Mouse (Mus musculus): ENCODE data around the gene Tmc8. TPM values are rescaled to one million over a fixed set of nuclear protein-coding genes. Genes with fewer than 3 reads are reported as not detected.
"Not testable (repeated sequence)": the region's sequence is repeated elsewhere in the genome, so short reads cannot be mapped to it uniquely, and the experiment has no call there.

Tmc8 gene
- polyA plus RNA-seq, 1 experiment from 2014 or later = 0.76 TPM

GRCm38 (mm10) chr11:117832086-117832969, 50.5 kb downstream of the Tmc8 start:
- 17% methylated on average over 28 of the region's 28 CpGs for WGBS
- H3K9ac ChIP-seq (ENCODE audit: low read depth, low read length) = peak overlapping the region; percentile 47
- ATAC-seq = peak; percentile 70

GRCm38 (mm10) chr11:117833509-117833908, 51.6 kb downstream of the Tmc8 start:
- not testable (repeated sequence) for H3K36me3 ChIP-seq (ENCODE audit: control insufficient read depth, insufficient read depth, low read length); H3K27me3 ChIP-seq (replicated peaks; ENCODE audit: control insufficient read depth, insufficient read depth, low read length); H3K27ac ChIP-seq (ENCODE audit: low read depth, low read length); ATAC-seq; H3K9me3 ChIP-seq (ENCODE audit: control insufficient read depth, low read length); H3K4me2 ChIP-seq (ENCODE audit: low read length); H3K9ac ChIP-seq (ENCODE audit: low read depth, low read length); H3K4me3 ChIP-seq (ENCODE audit: low read length)
- H3K4me1 ChIP-seq (ENCODE audit: control insufficient read depth, insufficient read depth, low read depth, low read length) = peaks cover 13% of the 10 kb centered on the region
- 91% methylated on average over 4 of the region's 6 CpGs for WGBS

More at GRCm38 (mm10) chr11:117832086-117832969, 50.5 kb downstream of the Tmc8 start:
- no peaks in the 10 kb centered on the region for H3K9me3 ChIP-seq (ENCODE audit: control insufficient read depth, low read length)
- H3K4me3 ChIP-seq (ENCODE audit: low read length) = peak overlapping the region; percentile 44
- peak overlapping the region; percentile 59 for H3K4me2 ChIP-seq (ENCODE audit: low read length)
- peak overlapping the region; percentile 36; the same call in 1 of the 2 replicates for H3K27ac ChIP-seq (ENCODE audit: low read depth, low read length)
- H3K36me3 ChIP-seq (ENCODE audit: control insufficient read depth, insufficient read depth, low read length) = no peaks in the 10 kb centered on the region
- H3K27me3 ChIP-seq (replicated peaks; ENCODE audit: control insufficient read depth, insufficient read depth, low read length) = no peaks in the 10 kb centered on the region
- H3K4me1 ChIP-seq (ENCODE audit: control insufficient read depth, insufficient read depth, low read depth, low read length) = peaks cover 20% of the 10 kb centered on the region

- 92% methylated on average over 8 of the region's 8 CpGs for WGBS
- Histone ChIP-seq H3K27me3 (replicated peaks; ENCODE audit: control insufficient read depth, insufficient read depth, low read length) (no peaks in the 10 kb centered on the region), H3K4me2 (ENCODE audit: low read length) (no peak overlapping the region), H3K4me1 (ENCODE audit: control insufficient read depth, insufficient read depth, low read depth, low read length) (peaks cover 10% of the 10 kb centered on the region), H3K9me3 (ENCODE audit: control insufficient read depth, low read length) (no peaks in the 10 kb centered on the region), H3K36me3 (ENCODE audit: control insufficient read depth, insufficient read depth, low read length) (no peaks in the 10 kb centered on the region), H3K9ac (ENCODE audit: low read depth, low read length) (no peak overlapping the region), H3K4me3 (ENCODE audit: low read length) (no peak overlapping the region), H3K27ac (ENCODE audit: low read depth, low read length) (no peak overlapping the region)
- no peak for ATAC-seq
These were observed 52.2 kb downstream of the Tmc8 start for GRCm38 (mm10) chr11:117834086-117834485.

GRCm38 (mm10) chr11:117836306-117836705, 54.4 kb downstream of the Tmc8 start:
- Histone ChIP-seq H3K4me3 (ENCODE audit: low read length) (no peak overlapping the region), H3K27ac (ENCODE audit: low read depth, low read length) (no peak overlapping the region), H3K4me2 (ENCODE audit: low read length) (peak overlapping the region; percentile 50), H3K4me1 (ENCODE audit: control insufficient read depth, insufficient read depth, low read depth, low read length) (peaks cover 4% of the 10 kb centered on the region; the same call in 1 of the 2 replicates), H3K9me3 (ENCODE audit: control insufficient read depth, low read length) (no peaks in the 10 kb centered on the region), H3K36me3 (ENCODE audit: control insufficient read depth, insufficient read depth, low read length) (no peaks in the 10 kb centered on the region), H3K27me3 (replicated peaks; ENCODE audit: control insufficient read depth, insufficient read depth, low read length) (no peaks in the 10 kb centered on the region), H3K9ac (ENCODE audit: low read depth, low read length) (peak overlapping the region; percentile 18; the same call in 1 of the 2 replicates)
- 25% methylated on average over 13 of the region's 13 CpGs for WGBS
- ATAC-seq = 0 out of 2 replicates have a peak, but pooled peaks have one; percentile 31

- 91% methylated on average over 2 of the region's 2 CpGs for WGBS
- no peak for ATAC-seq
- no peak overlapping the region for H3K9ac ChIP-seq (ENCODE audit: low read depth, low read length)
- no peak overlapping the region for H3K27ac ChIP-seq (ENCODE audit: low read depth, low read length)
- no peaks in the 10 kb centered on the region for H3K27me3 ChIP-seq (replicated peaks; ENCODE audit: control insufficient read depth, insufficient read depth, low read length)
- H3K36me3 ChIP-seq (ENCODE audit: control insufficient read depth, insufficient read depth, low read length) = no peaks in the 10 kb centered on the region
- no peaks in the 10 kb centered on the region for H3K9me3 ChIP-seq (ENCODE audit: control insufficient read depth, low read length)
- H3K4me3 ChIP-seq (ENCODE audit: low read length) = no peak overlapping the region
- H3K4me1 ChIP-seq (ENCODE audit: control insufficient read depth, insufficient read depth, low read depth, low read length) = no peaks in the 10 kb centered on the region
- H3K4me2 ChIP-seq (ENCODE audit: low read length) = no peak overlapping the region
These were observed 56.7 kb downstream of the Tmc8 start for GRCm38 (mm10) chr11:117838572-117838971.

GRCm38 (mm10) chr11:117839021-117839420, 57.1 kb downstream of the Tmc8 start:
- H3K9me3 ChIP-seq (ENCODE audit: control insufficient read depth, low read length) = no peaks in the 10 kb centered on the region
- H3K36me3 ChIP-seq (ENCODE audit: control insufficient read depth, insufficient read depth, low read length) = no peaks in the 10 kb centered on the region
- no peak for ATAC-seq
- H3K27me3 ChIP-seq (replicated peaks; ENCODE audit: control insufficient read depth, insufficient read depth, low read length) = no peaks in the 10 kb centered on the region
- no peak overlapping the region for H3K4me2 ChIP-seq (ENCODE audit: low read length)
- no peaks in the 10 kb centered on the region for H3K4me1 ChIP-seq (ENCODE audit: control insufficient read depth, insufficient read depth, low read depth, low read length)
- 94% methylated on average over 1 of the region's 1 CpGs for WGBS
- H3K4me3 ChIP-seq (ENCODE audit: low read length) = no peak overlapping the region
- no peak overlapping the region for H3K27ac ChIP-seq (ENCODE audit: low read depth, low read length)
- no peak overlapping the region for H3K9ac ChIP-seq (ENCODE audit: low read depth, low read length)

GRCm38 (mm10) chr11:117840910-117841309, 59.0 kb downstream of the Tmc8 start:
- no peak overlapping the region for H3K4me3 ChIP-seq (ENCODE audit: low read length)
- H3K36me3 ChIP-seq (ENCODE audit: control insufficient read depth, insufficient read depth, low read length) = no peaks in the 10 kb centered on the region
- no peaks in the 10 kb centered on the region for H3K27me3 ChIP-seq (replicated peaks; ENCODE audit: control insufficient read depth, insufficient read depth, low read length)
- 48% methylated on average over 1 of the region's 1 CpGs for WGBS
- H3K27ac ChIP-seq (ENCODE audit: low read depth, low read length) = no peak overlapping the region
- no peak overlapping the region for H3K9ac ChIP-seq (ENCODE audit: low read depth, low read length)
- no peak overlapping the region for H3K4me2 ChIP-seq (ENCODE audit: low read length)
- ATAC-seq = no peak
- no peaks in the 10 kb centered on the region for H3K9me3 ChIP-seq (ENCODE audit: control insufficient read depth, low read length)
- H3K4me1 ChIP-seq (ENCODE audit: control insufficient read depth, insufficient read depth, low read depth, low read length) = no peaks in the 10 kb centered on the region

Other genes starting within 250 kb of the Tmc8 start
- gene Tnrc6c, start 127.8 kb upstream of the Tmc8 start, polyA plus RNA-seq (2015; fragmentation: Nextera tagmentation; extraction: Ambion mirVana) = 18.9 and 21.4 TPM in 2 replicates
- 6.4 and 6.6 TPM in 2 replicates for gene Tmc6, start 122 bp downstream of the Tmc8 start, polyA plus RNA-seq (2015; fragmentation: Nextera tagmentation; extraction: Ambion mirVana)
- not detected in 2 replicates for gene 6030468B19Rik, start 15.6 kb downstream of the Tmc8 start, polyA plus RNA-seq (2015; fragmentation: Nextera tagmentation; extraction: Ambion mirVana)
- 1.1 and 1.8 TPM in 2 replicates for gene Gm20708, start 27.6 kb downstream of the Tmc8 start, polyA plus RNA-seq (2015; fragmentation: Nextera tagmentation; extraction: Ambion mirVana)
- 17.4 and 20.9 TPM in 2 replicates for gene Syngr2, start 27.6 kb downstream of the Tmc8 start, polyA plus RNA-seq (2015; fragmentation: Nextera tagmentation; extraction: Ambion mirVana)
- gene Afmid, start 43.8 kb downstream of the Tmc8 start, polyA plus RNA-seq (2015; fragmentation: Nextera tagmentation; extraction: Ambion mirVana) = 7.0 and 8.5 TPM in 2 replicates
- gene Tk1, start 44.0 kb downstream of the Tmc8 start, polyA plus RNA-seq (2015; fragmentation: Nextera tagmentation; extraction: Ambion mirVana) = 19.6 and 21.2 TPM in 2 replicates
- gene Birc5, start 67.2 kb downstream of the Tmc8 start, polyA plus RNA-seq (2015; fragmentation: Nextera tagmentation; extraction: Ambion mirVana) = 37.9 and 42.9 TPM in 2 replicates
- 0.08 TPM in 1 of 2 replicates, not detected in the other for gene Tmem235, start 78.7 kb downstream of the Tmc8 start, polyA plus RNA-seq (2015; fragmentation: Nextera tagmentation; extraction: Ambion mirVana)
- 4.5 and 5.5 TPM in 2 replicates for gene Tha1, start 91.4 kb downstream of the Tmc8 start, polyA plus RNA-seq (2015; fragmentation: Nextera tagmentation; extraction: Ambion mirVana)
- gene Socs3, start 188.0 kb downstream of the Tmc8 start, polyA plus RNA-seq (2015; fragmentation: Nextera tagmentation; extraction: Ambion mirVana) = 7.5 and 8.9 TPM in 2 replicates
- gene Pgs1, start 204.2 kb downstream of the Tmc8 start, polyA plus RNA-seq (2015; fragmentation: Nextera tagmentation; extraction: Ambion mirVana) = 67.3 and 68.4 TPM in 2 replicates